Mouse (Mus musculus): ENCODE results near the gene Actr1a.

GRCm38 (mm10) chr19:46394712-46395108, 838 bp downstream of the Actr1a start:
- TF ChIP-seq CTCF (IDR thresholded peaks at IDR 0.05; ENCODE audit: extremely low read depth, insufficient read depth, low read length), result no peak
- TF ChIP-seq POLR2A (IDR thresholded peaks at IDR 0.05; ENCODE audit: extremely low read depth, insufficient read depth, low read length), result no peak; the same call in 1 of the 2 replicates
